Mouse (Mus musculus) E14TG2a.4 (cell line): ENCODE data around the gene Otx2.

ENCODE experiments used
- CTCF ChIP-seq: conservative IDR thresholded peaks from 2 replicates; pipeline ENCODE4 v1.5.1; 2014; ENCODE audit warnings: low read length
- POU5F1 ChIP-seq: IDR thresholded peaks from 2 replicates; pipeline ENCODE4 v1.6.1; 2014; ENCODE audit warnings: low read length, borderline replicate concordance

DNA sequence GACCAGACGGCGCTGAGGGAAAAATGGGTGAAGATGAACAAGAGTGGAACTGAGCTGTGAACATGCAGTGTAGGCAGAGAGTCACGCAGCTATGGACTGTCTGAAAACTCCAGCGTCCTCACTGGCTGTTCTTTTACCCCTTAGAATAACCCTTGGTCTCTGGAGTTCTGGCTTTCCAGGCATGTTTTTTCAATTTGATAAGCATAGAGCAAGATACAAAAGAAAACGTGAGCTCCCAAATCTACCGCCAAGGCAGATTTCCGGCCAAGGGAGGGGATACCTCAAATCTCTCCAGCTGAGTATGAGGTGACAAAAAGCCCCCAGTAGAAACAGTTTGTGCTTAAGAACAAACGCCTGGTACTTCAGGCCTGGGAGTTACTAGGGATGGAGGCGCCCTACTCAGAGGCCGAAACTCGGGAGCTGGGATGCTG is 5.6 kb downstream of the Otx2 start:
- TF ChIP-seq CTCF: no peak
- no peak for TF ChIP-seq POU5F1
